Mouse (Mus musculus): ENCODE measurements around the gene Pex14. TPM values are rescaled to one million over a fixed set of nuclear protein-coding genes. Genes with fewer than 3 reads are reported as not detected.

The Pex14 gene
- polyA plus RNA-seq, 1 experiment = 17.3 TPM

- peaks cover 11% of the 10 kb centered on the region for H3K4me1 ChIP-seq (ENCODE audit: control insufficient read depth, insufficient read depth, insufficient read length)
- no peak overlapping the region for H3K27ac ChIP-seq (ENCODE audit: insufficient read depth, low read length)
- TF ChIP-seq CTCF (IDR thresholded peaks at IDR 0.05; ENCODE audit: extremely low read depth, insufficient read depth, insufficient read length, insufficient replicate concordance) (no peak), POLR2A (IDR thresholded peaks at IDR 0.05; ENCODE audit: low read depth, low read length) (no peak)
- H3K27me3 ChIP-seq (ENCODE audit: control insufficient read depth, insufficient read depth, low read length) = no peaks in the 10 kb centered on the region
- H3K4me3 ChIP-seq (ENCODE audit: extremely low read depth, insufficient read depth, insufficient read length) = no peak overlapping the region
- DNase-seq (ENCODE audit: low read depth in 1 of 2, low spot score in 2 of 2) = no peak
- WGBS = 94% methylated on average over 12 of the region's 12 CpGs
- peaks cover 24% of the 10 kb centered on the region for H3K36me3 ChIP-seq (ENCODE audit: control insufficient read depth, insufficient read depth, low read length)
Measured at GRCm38 (mm10) chr4:148936727-148937126, 162.9 kb downstream of the Pex14 start.

- no peak for DNase-seq (ENCODE audit: low read depth in 1 of 2, low spot score in 2 of 2)
- WGBS = 94% methylated on average over 12 of the region's 12 CpGs
- Histone ChIP-seq H3K4me3 (ENCODE audit: extremely low read depth, insufficient read depth, insufficient read length) (no peak overlapping the region), H3K27ac (ENCODE audit: insufficient read depth, low read length) (no peak overlapping the region), H3K4me1 (ENCODE audit: control insufficient read depth, insufficient read depth, insufficient read length) (peaks cover 9% of the 10 kb centered on the region), H3K27me3 (ENCODE audit: control insufficient read depth, insufficient read depth, low read length) (no peaks in the 10 kb centered on the region), H3K36me3 (ENCODE audit: control insufficient read depth, insufficient read depth, low read length) (peaks cover 24% of the 10 kb centered on the region)
- TF ChIP-seq POLR2A (IDR thresholded peaks at IDR 0.05; ENCODE audit: low read depth, low read length) (no peak), CTCF (IDR thresholded peaks at IDR 0.05; ENCODE audit: extremely low read depth, insufficient read depth, insufficient read length, insufficient replicate concordance) (no peak)
Measured at GRCm38 (mm10) chr4:148936111-148936510, 163.6 kb downstream of the Pex14 start.

- H3K36me3 ChIP-seq (ENCODE audit: control insufficient read depth, insufficient read depth, low read length) = peaks cover 24% of the 10 kb centered on the region
- no peak overlapping the region for H3K27ac ChIP-seq (ENCODE audit: insufficient read depth, low read length)
- H3K4me3 ChIP-seq (ENCODE audit: extremely low read depth, insufficient read depth, insufficient read length) = no peak overlapping the region
- H3K4me1 ChIP-seq (ENCODE audit: control insufficient read depth, insufficient read depth, insufficient read length) = peaks cover 2% of the 10 kb centered on the region; the same call in 1 of the 2 replicates
- TF ChIP-seq POLR2A (IDR thresholded peaks at IDR 0.05; ENCODE audit: low read depth, low read length) = no peak
- TF ChIP-seq CTCF (IDR thresholded peaks at IDR 0.05; ENCODE audit: extremely low read depth, insufficient read depth, insufficient read length, insufficient replicate concordance) = no peak
- no peaks in the 10 kb centered on the region for H3K27me3 ChIP-seq (ENCODE audit: control insufficient read depth, insufficient read depth, low read length)
- WGBS = 85% methylated on average over 13 of the region's 13 CpGs
- no peak for DNase-seq (ENCODE audit: low read depth in 1 of 2, low spot score in 2 of 2)
Measured at GRCm38 (mm10) chr4:148935211-148935610, 164.5 kb downstream of the Pex14 start.

- no peak overlapping the region for H3K27ac ChIP-seq (ENCODE audit: insufficient read depth, low read length)
- no peaks in the 10 kb centered on the region for H3K27me3 ChIP-seq (ENCODE audit: control insufficient read depth, insufficient read depth, low read length)
- peaks cover 12% of the 10 kb centered on the region for H3K36me3 ChIP-seq (ENCODE audit: control insufficient read depth, insufficient read depth, low read length)
- no peak for DNase-seq (ENCODE audit: low read depth in 1 of 2, low spot score in 2 of 2)
- 88% methylated on average over 13 of the region's 13 CpGs for WGBS
- TF ChIP-seq CTCF (IDR thresholded peaks at IDR 0.05; ENCODE audit: extremely low read depth, insufficient read depth, insufficient read length, insufficient replicate concordance) (no peak), POLR2A (IDR thresholded peaks at IDR 0.05; ENCODE audit: low read depth, low read length) (no peak)
- H3K4me3 ChIP-seq (ENCODE audit: extremely low read depth, insufficient read depth, insufficient read length) = no peak overlapping the region
- no peaks in the 10 kb centered on the region for H3K4me1 ChIP-seq (ENCODE audit: control insufficient read depth, insufficient read depth, insufficient read length)
Measured at GRCm38 (mm10) chr4:148933109-148933508, 166.6 kb downstream of the Pex14 start.

GRCm38 (mm10) chr4:148930721-148931229 lies 168.9 kb downstream of the Pex14 start:
- no peaks in the 10 kb centered on the region for H3K27me3 ChIP-seq (ENCODE audit: control insufficient read depth, insufficient read depth, low read length)

GRCm38 (mm10) chr4:148928876-148929275 lies 170.8 kb downstream of the Pex14 start:
- H3K27ac ChIP-seq (ENCODE audit: insufficient read depth, low read length) = no peak overlapping the region
- no peak overlapping the region for H3K4me3 ChIP-seq (ENCODE audit: extremely low read depth, insufficient read depth, insufficient read length)
- H3K4me1 ChIP-seq (ENCODE audit: control insufficient read depth, insufficient read depth, insufficient read length) = no peaks in the 10 kb centered on the region
- no peak for DNase-seq (ENCODE audit: low read depth in 1 of 2, low spot score in 2 of 2)
- TF ChIP-seq CTCF (IDR thresholded peaks at IDR 0.05; ENCODE audit: extremely low read depth, insufficient read depth, insufficient read length, insufficient replicate concordance) = no peak
- TF ChIP-seq POLR2A (IDR thresholded peaks at IDR 0.05; ENCODE audit: low read depth, low read length) = no peak
- H3K36me3 ChIP-seq (ENCODE audit: control insufficient read depth, insufficient read depth, low read length) = peaks cover 7% of the 10 kb centered on the region
- 82% methylated on average over 16 of the region's 16 CpGs for WGBS
- no peaks in the 10 kb centered on the region for H3K27me3 ChIP-seq (ENCODE audit: control insufficient read depth, insufficient read depth, low read length)

More at GRCm38 (mm10) chr4:148930721-148931229, 168.9 kb downstream of the Pex14 start:
- Histone ChIP-seq H3K36me3 (ENCODE audit: control insufficient read depth, insufficient read depth, low read length) (peaks cover 7% of the 10 kb centered on the region), H3K4me3 (ENCODE audit: extremely low read depth, insufficient read depth, insufficient read length) (no peak overlapping the region), H3K4me1 (ENCODE audit: control insufficient read depth, insufficient read depth, insufficient read length) (no peaks in the 10 kb centered on the region), H3K27ac (ENCODE audit: insufficient read depth, low read length) (no peak overlapping the region)
- 86% methylated on average over 9 of the region's 9 CpGs for WGBS
- TF ChIP-seq CTCF (IDR thresholded peaks at IDR 0.05; ENCODE audit: extremely low read depth, insufficient read depth, insufficient read length, insufficient replicate concordance) = no peak
- TF ChIP-seq POLR2A (IDR thresholded peaks at IDR 0.05; ENCODE audit: low read depth, low read length) = no peak
- DNase-seq (ENCODE audit: low read depth in 1 of 2, low spot score in 2 of 2) = no peak

GRCm38 (mm10) chr4:148928316-148928715 lies 171.4 kb downstream of the Pex14 start:
- Histone ChIP-seq H3K4me1 (ENCODE audit: control insufficient read depth, insufficient read depth, insufficient read length) (no peaks in the 10 kb centered on the region), H3K4me3 (ENCODE audit: extremely low read depth, insufficient read depth, insufficient read length) (no peak overlapping the region), H3K36me3 (ENCODE audit: control insufficient read depth, insufficient read depth, low read length) (peaks cover 5% of the 10 kb centered on the region), H3K27me3 (ENCODE audit: control insufficient read depth, insufficient read depth, low read length) (no peaks in the 10 kb centered on the region), H3K27ac (ENCODE audit: insufficient read depth, low read length) (no peak overlapping the region)
- TF ChIP-seq CTCF (IDR thresholded peaks at IDR 0.05; ENCODE audit: extremely low read depth, insufficient read depth, insufficient read length, insufficient replicate concordance) (no peak), POLR2A (IDR thresholded peaks at IDR 0.05; ENCODE audit: low read depth, low read length) (no peak)
- WGBS = 39% methylated on average over 9 of the region's 9 CpGs
- no peak for DNase-seq (ENCODE audit: low read depth in 1 of 2, low spot score in 2 of 2)

Measured in spleen, adult 2 months (tissue).